Mouse (Mus musculus): ENCODE data around the gene Lrrc3c.

The Lrrc3c gene

GRCm38 (mm10) chr11:98630646-98631045, 32.6 kb downstream of the Lrrc3c start:
- DNase-seq: no peak

- peak; percentile 28 to 37 for DNase-seq
Measured at GRCm38 (mm10) chr11:98635312-98635970, 37.4 kb downstream of the Lrrc3c start.

GRCm38 (mm10) chr11:98637501-98637900, 39.4 kb downstream of the Lrrc3c start:
- DNase-seq: no peak

- no peak for DNase-seq
Measured at GRCm38 (mm10) chr11:98640091-98640490, 42.0 kb downstream of the Lrrc3c start.

GRCm38 (mm10) chr11:98644757-98645156, 46.7 kb downstream of the Lrrc3c start:
- DNase-seq: peak; percentile 20 to 52

GRCm38 (mm10) chr11:98645946-98646345, 47.9 kb downstream of the Lrrc3c start:
- peak in 1 of 2 experiments; percentile 14 for DNase-seq

GRCm38 (mm10) chr11:98646459-98646858, 48.4 kb downstream of the Lrrc3c start, which contains the start of gene Gsdma2:
TSS of gene Gsdma2 (plus strand) at chr11:98646759.
- no peak for DNase-seq

All from kidney, postnatal 25 days (tissue).